Mouse (Mus musculus): ENCODE data around the gene Prim2. TPM values are rescaled to one million over a fixed set of nuclear protein-coding genes. Genes with fewer than 3 reads are reported as not detected.

Gene Prim2
- total RNA-seq (2014; rRNA removed) (18.8 and 19.0 TPM in 2 replicates), polyA plus RNA-seq (2015; fragmentation: Nextera tagmentation; extraction: Ambion mirVana) (17.9 and 18.6 TPM in 2 replicates)

DNA sequence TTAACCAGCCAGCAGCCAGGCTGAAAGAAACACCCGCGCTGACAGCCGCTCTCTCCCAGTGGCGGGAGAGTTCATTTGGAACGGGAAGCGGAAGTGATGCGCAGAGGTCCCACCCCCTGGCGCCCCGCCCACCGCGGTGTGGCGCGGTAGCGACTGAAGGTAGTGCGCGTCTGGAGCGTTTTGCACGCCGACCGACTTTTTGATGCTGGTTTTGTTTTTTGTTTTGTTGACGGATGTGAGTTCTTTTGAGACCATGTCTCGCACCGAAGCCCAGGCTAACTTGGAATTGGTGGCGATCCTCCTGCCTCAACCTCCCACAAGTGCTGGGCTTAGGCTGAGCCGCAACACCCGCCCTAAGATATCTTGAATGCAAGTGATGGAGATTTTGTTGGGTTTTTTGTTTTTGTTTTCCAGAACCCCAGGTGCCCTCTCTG is at the start of gene Prim2:
Gene Prim2 (minus strand): TSS at position 88 of the 434 bp plus-strand sequence.
- Histone ChIP-seq H3K27ac (peak within 1 kb of the TSS; percentile 90), H3K9me3 (ENCODE audit: low read length) (no peaks in the 10 kb centered on the region), H3K36me3 (ENCODE audit: insufficient read depth, low read length) (no peaks in the 10 kb centered on the region), H3K4me2 (ENCODE audit: low read depth, low read length) (peak within 1 kb of the TSS; percentile 92), H3K27me3 (ENCODE audit: insufficient read depth, low read length) (no peaks in the 10 kb centered on the region), H3K4me1 (ENCODE audit: insufficient read depth, low read length) (no peaks in the 10 kb centered on the region), H3K4me3 (ENCODE audit: low read length) (peak within 1 kb of the TSS; percentile 73), H3K9ac (replicated peaks; ENCODE audit: low read length) (peak within 1 kb of the TSS; percentile 75)
- ATAC-seq (peak; percentile 92), DNase-seq (ENCODE audit: low spot score) (peak; percentile 96)
- no peak; the same call in 1 of the 2 replicates for TF ChIP-seq CTCF (IDR thresholded peaks at IDR 0.05; ENCODE audit: low read depth)
- WGBS: under 1% methylated on average over 26 of the region's 26 CpGs

- DNase-seq (ENCODE audit: low spot score) (no peak), ATAC-seq (no peak)
- Histone ChIP-seq H3K4me1 (ENCODE audit: insufficient read depth, low read length) (peaks cover 4% of the 10 kb centered on the region; the same call in 1 of the 2 replicates), H3K9ac (replicated peaks; ENCODE audit: low read length) (no peak overlapping the region), H3K27ac (no peak overlapping the region), H3K27me3 (ENCODE audit: insufficient read depth, low read length) (no peaks in the 10 kb centered on the region), H3K9me3 (ENCODE audit: low read length) (no peaks in the 10 kb centered on the region), H3K4me3 (ENCODE audit: low read length) (no peak overlapping the region), H3K4me2 (ENCODE audit: low read depth, low read length) (no peak overlapping the region), H3K36me3 (ENCODE audit: insufficient read depth, low read length) (no peaks in the 10 kb centered on the region)
- WGBS: 90% methylated on average over 1 of the region's 1 CpGs
- no peak for TF ChIP-seq CTCF (IDR thresholded peaks at IDR 0.05; ENCODE audit: low read depth)
Measured at GRCm38 (mm10) chr1:33717636-33718035, 48.0 kb upstream of the Prim2 start.

DNA sequence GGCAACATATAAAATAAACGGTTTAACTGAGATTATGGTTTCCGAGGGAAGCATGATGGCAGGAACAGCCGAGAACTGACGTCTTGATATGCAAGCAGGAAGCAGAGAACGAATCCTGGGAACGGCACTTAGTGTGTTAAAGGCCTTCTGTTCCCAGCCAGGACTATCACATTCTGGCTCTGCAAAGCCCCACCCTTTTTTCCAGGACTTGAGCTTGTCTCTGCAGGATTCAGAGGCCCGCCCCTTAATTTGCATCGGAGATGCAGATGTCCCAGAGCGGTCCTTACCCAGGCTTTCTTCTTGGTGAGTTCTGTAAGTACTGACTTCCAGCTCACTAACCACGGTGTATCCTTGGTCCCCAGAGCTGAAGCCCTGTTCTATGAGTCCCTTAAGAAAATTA is 45.2 kb upstream of the Prim2 start:
- DNase-seq (ENCODE audit: low spot score) (peak; percentile 10), ATAC-seq (no peak)
- 4% methylated on average over 10 of the region's 10 CpGs for WGBS
- Histone ChIP-seq H3K9ac (replicated peaks; ENCODE audit: low read length) (no peak overlapping the region), H3K4me2 (ENCODE audit: low read depth, low read length) (0 out of 2 replicates have a peak overlapping the region, but pooled peaks have one; percentile 28), H3K4me1 (ENCODE audit: insufficient read depth, low read length) (no peaks in the 10 kb centered on the region), H3K27me3 (ENCODE audit: insufficient read depth, low read length) (no peaks in the 10 kb centered on the region), H3K9me3 (ENCODE audit: low read length) (no peaks in the 10 kb centered on the region), H3K36me3 (ENCODE audit: insufficient read depth, low read length) (no peaks in the 10 kb centered on the region), H3K4me3 (ENCODE audit: low read length) (no peak overlapping the region), H3K27ac (no peak overlapping the region)
- TF ChIP-seq CTCF (IDR thresholded peaks at IDR 0.05; ENCODE audit: low read depth): no peak

- ATAC-seq (no peak), DNase-seq (ENCODE audit: low spot score) (no peak)
- Histone ChIP-seq H3K4me2 (ENCODE audit: low read depth, low read length) (no peak overlapping the region), H3K27ac (no peak overlapping the region), H3K4me3 (ENCODE audit: low read length) (no peak overlapping the region), H3K9ac (replicated peaks; ENCODE audit: low read length) (no peak overlapping the region), H3K27me3 (ENCODE audit: insufficient read depth, low read length) (no peaks in the 10 kb centered on the region), H3K4me1 (ENCODE audit: insufficient read depth, low read length) (no peaks in the 10 kb centered on the region), H3K9me3 (ENCODE audit: low read length) (no peaks in the 10 kb centered on the region), H3K36me3 (ENCODE audit: insufficient read depth, low read length) (no peaks in the 10 kb centered on the region)
- TF ChIP-seq CTCF (IDR thresholded peaks at IDR 0.05; ENCODE audit: low read depth): no peak
- 92% methylated on average over 5 of the region's 5 CpGs for WGBS
Measured at GRCm38 (mm10) chr1:33712026-33712425, 42.4 kb upstream of the Prim2 start.

DNA sequence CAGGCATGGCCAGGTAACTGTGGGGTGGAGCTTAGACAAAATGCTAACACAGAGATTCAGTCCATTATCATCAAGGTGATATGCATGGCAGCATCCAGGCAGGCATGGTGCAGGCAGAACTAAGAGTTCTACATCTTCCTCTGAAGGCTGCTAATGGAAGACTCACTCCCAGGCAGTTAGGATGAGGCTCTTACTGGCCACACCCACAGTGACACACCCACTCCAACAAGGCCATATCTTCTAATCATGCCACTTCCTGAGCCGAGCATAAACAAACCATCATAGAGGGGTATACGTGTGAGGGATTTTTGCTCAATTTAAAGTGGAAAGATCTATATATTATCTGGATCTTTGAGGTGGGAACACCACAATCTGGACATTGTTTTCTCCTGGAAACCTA is 40.0 kb upstream of the Prim2 start:
- Histone ChIP-seq H3K4me2 (ENCODE audit: low read depth, low read length) (no peak overlapping the region), H3K27me3 (ENCODE audit: insufficient read depth, low read length) (no peaks in the 10 kb centered on the region), H3K4me1 (ENCODE audit: insufficient read depth, low read length) (no peaks in the 10 kb centered on the region), H3K9me3 (ENCODE audit: low read length) (no peaks in the 10 kb centered on the region), H3K27ac (no peak overlapping the region), H3K36me3 (ENCODE audit: insufficient read depth, low read length) (no peaks in the 10 kb centered on the region), H3K4me3 (ENCODE audit: low read length) (no peak overlapping the region), H3K9ac (replicated peaks; ENCODE audit: low read length) (no peak overlapping the region)
- TF ChIP-seq CTCF (IDR thresholded peaks at IDR 0.05; ENCODE audit: low read depth): no peak
- WGBS: 78% methylated on average over 2 of the region's 2 CpGs
- no peak for ATAC-seq
- no peak for DNase-seq (ENCODE audit: low spot score)

- no peak for ATAC-seq
Measured at GRCm38 (mm10) chr1:33701244-33701643, 31.6 kb upstream of the Prim2 start.

GRCm38 (mm10) chr1:33696016-33696415 is 26.4 kb upstream of the Prim2 start:
- no peak for DNase-seq (ENCODE audit: low spot score)
- no peaks in the 10 kb centered on the region for H3K4me1 ChIP-seq (ENCODE audit: insufficient read depth, low read length)
- H3K9me3 ChIP-seq (ENCODE audit: low read length): no peaks in the 10 kb centered on the region
- no peak for TF ChIP-seq CTCF (IDR thresholded peaks at IDR 0.05; ENCODE audit: low read depth)
- H3K9ac ChIP-seq (replicated peaks; ENCODE audit: low read length): no peak overlapping the region
- H3K27me3 ChIP-seq (ENCODE audit: insufficient read depth, low read length): no peaks in the 10 kb centered on the region
- H3K4me3 ChIP-seq (ENCODE audit: low read length): no peak overlapping the region
- H3K36me3 ChIP-seq (ENCODE audit: insufficient read depth, low read length): no peaks in the 10 kb centered on the region
- H3K27ac ChIP-seq: no peak overlapping the region
- ATAC-seq: no peak
- no peak overlapping the region for H3K4me2 ChIP-seq (ENCODE audit: low read depth, low read length)
- 80% methylated on average over 2 of the region's 2 CpGs for WGBS

More at GRCm38 (mm10) chr1:33701244-33701643, 31.6 kb upstream of the Prim2 start:
- WGBS: 69% methylated on average over 3 of the region's 3 CpGs
- H3K9ac ChIP-seq (replicated peaks; ENCODE audit: low read length): no peak overlapping the region
- no peak overlapping the region for H3K27ac ChIP-seq
- H3K27me3 ChIP-seq (ENCODE audit: insufficient read depth, low read length): no peaks in the 10 kb centered on the region
- H3K4me2 ChIP-seq (ENCODE audit: low read depth, low read length): no peak overlapping the region
- no peaks in the 10 kb centered on the region for H3K4me1 ChIP-seq (ENCODE audit: insufficient read depth, low read length)
- no peaks in the 10 kb centered on the region for H3K9me3 ChIP-seq (ENCODE audit: low read length)
- no peak overlapping the region for H3K4me3 ChIP-seq (ENCODE audit: low read length)
- H3K36me3 ChIP-seq (ENCODE audit: insufficient read depth, low read length): no peaks in the 10 kb centered on the region
- no peak for TF ChIP-seq CTCF (IDR thresholded peaks at IDR 0.05; ENCODE audit: low read depth)
- peak; percentile 20 for DNase-seq (ENCODE audit: low spot score)
